Mouse (Mus musculus): ENCODE results near the gene Ankrd34b. TPM values are rescaled to one million over a fixed set of nuclear protein-coding genes. Genes with fewer than 3 reads are reported as not detected.

Gene Ankrd34b
- polyA plus RNA-seq, 1 experiment from 2014 or later = 0.23 TPM

- no peaks in the 10 kb centered on the region for H3K27me3 ChIP-seq (replicated peaks)
- no peak for ATAC-seq (ENCODE audit: extremely low read depth, insufficient number of reproducible peaks, low FRiP score, low TSS enrichment)
- no peaks in the 10 kb centered on the region for H3K9me3 ChIP-seq
- no peak overlapping the region for H3K4me2 ChIP-seq
- no peaks in the 10 kb centered on the region for H3K36me3 ChIP-seq
- no peaks in the 10 kb centered on the region for H3K4me1 ChIP-seq
- WGBS = 73% methylated on average over 10 of the region's 10 CpGs
- H3K27ac ChIP-seq (replicated peaks) = no peak overlapping the region
- H3K9ac ChIP-seq = no peak overlapping the region
- no peak overlapping the region for H3K4me3 ChIP-seq
These were observed 13.0 kb downstream of the Ankrd34b start for GRCm38 (mm10) chr13:92438656-92439055.

DNA sequence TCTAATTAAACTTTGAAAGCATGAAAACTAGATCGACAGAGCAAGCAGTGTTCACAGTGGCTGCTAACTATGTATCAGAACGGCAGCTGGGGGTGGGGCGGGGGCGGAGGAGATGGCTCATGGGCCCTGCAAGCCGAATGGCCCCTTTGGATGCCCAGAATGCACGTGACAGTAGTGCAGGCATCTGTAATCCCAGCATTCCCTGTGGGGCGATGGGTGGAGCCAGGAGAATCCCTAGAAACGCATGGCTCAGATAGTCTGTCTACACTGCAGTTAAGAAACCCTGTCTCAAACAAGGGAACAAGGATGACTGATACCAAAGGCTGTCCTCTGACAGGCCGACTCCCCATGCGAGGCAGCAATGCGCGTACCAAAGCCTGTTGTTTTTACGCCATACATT, 14.6 kb downstream of the Ankrd34b start:
- H3K27ac ChIP-seq (replicated peaks) = no peak overlapping the region
- no peak overlapping the region for H3K4me2 ChIP-seq
- H3K9me3 ChIP-seq = no peaks in the 10 kb centered on the region
- H3K4me3 ChIP-seq = no peak overlapping the region
- H3K27me3 ChIP-seq (replicated peaks) = no peaks in the 10 kb centered on the region
- no peak for ATAC-seq (ENCODE audit: extremely low read depth, insufficient number of reproducible peaks, low FRiP score, low TSS enrichment)
- H3K4me1 ChIP-seq = no peaks in the 10 kb centered on the region
- 66% methylated on average over 13 of the region's 13 CpGs for WGBS
- H3K9ac ChIP-seq = no peak overlapping the region
- H3K36me3 ChIP-seq = no peaks in the 10 kb centered on the region

GRCm38 (mm10) chr13:92446872-92447271, 21.2 kb downstream of the Ankrd34b start:
- no peak for ATAC-seq (ENCODE audit: extremely low read depth, insufficient number of reproducible peaks, low FRiP score, low TSS enrichment)
- 82% methylated on average over 7 of the region's 7 CpGs for WGBS

GRCm38 (mm10) chr13:92464698-92465097, 39.0 kb downstream of the Ankrd34b start:
- Histone ChIP-seq H3K36me3 (peaks cover 17% of the 10 kb centered on the region), H3K27ac (replicated peaks) (no peak overlapping the region), H3K4me1 (0 out of 2 replicates have a peak, but pooled peaks cover 4% of the 10 kb centered on the region), H3K4me2 (no peak overlapping the region), H3K4me3 (no peak overlapping the region), H3K27me3 (replicated peaks) (no peaks in the 10 kb centered on the region), H3K9me3 (no peaks in the 10 kb centered on the region), H3K9ac (no peak overlapping the region)
- no peak for ATAC-seq (ENCODE audit: extremely low read depth, insufficient number of reproducible peaks, low FRiP score, low TSS enrichment)
- WGBS = 80% methylated on average over 3 of the region's 3 CpGs

More at GRCm38 (mm10) chr13:92446872-92447271, 21.2 kb downstream of the Ankrd34b start:
- Histone ChIP-seq H3K27ac (replicated peaks) (no peak overlapping the region), H3K27me3 (replicated peaks) (no peaks in the 10 kb centered on the region), H3K4me2 (no peak overlapping the region), H3K4me1 (no peaks in the 10 kb centered on the region), H3K36me3 (no peaks in the 10 kb centered on the region), H3K4me3 (no peak overlapping the region), H3K9ac (no peak overlapping the region), H3K9me3 (no peaks in the 10 kb centered on the region)

DNA sequence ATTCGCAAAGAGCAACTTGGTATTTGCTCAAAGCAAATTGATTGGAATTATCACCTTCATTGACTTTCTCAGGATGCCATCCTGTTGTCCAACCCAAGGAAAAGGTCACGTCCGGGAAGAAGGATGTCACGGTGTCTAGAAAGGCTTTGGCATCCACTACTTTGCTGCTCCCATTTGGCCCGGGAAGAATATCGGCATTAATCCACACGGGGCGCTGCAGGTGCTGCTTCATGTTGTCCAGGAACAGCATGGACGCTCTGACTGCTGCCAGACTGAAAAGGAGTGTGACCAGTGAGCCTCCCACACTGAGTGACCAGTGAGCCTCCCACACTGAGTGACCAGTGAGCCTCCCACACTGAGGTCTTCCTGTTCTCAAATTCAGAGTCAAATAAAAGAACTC, 42.2 kb downstream of the Ankrd34b start:
- Histone ChIP-seq H3K9me3 (no peaks in the 10 kb centered on the region), H3K36me3 (peaks cover 17% of the 10 kb centered on the region), H3K27ac (replicated peaks) (no peak overlapping the region), H3K4me3 (no peak overlapping the region), H3K27me3 (replicated peaks) (no peaks in the 10 kb centered on the region), H3K4me1 (0 out of 2 replicates have a peak, but pooled peaks cover 4% of the 10 kb centered on the region), H3K9ac (no peak overlapping the region), H3K4me2 (no peak overlapping the region)
- 77% methylated on average over 9 of the region's 9 CpGs for WGBS
- no peak for ATAC-seq (ENCODE audit: extremely low read depth, insufficient number of reproducible peaks, low FRiP score, low TSS enrichment)

GRCm38 (mm10) chr13:92469381-92469780, 43.7 kb downstream of the Ankrd34b start:
- Histone ChIP-seq H3K4me2 (no peak overlapping the region), H3K4me3 (no peak overlapping the region), H3K9ac (no peak overlapping the region), H3K27ac (replicated peaks) (no peak overlapping the region), H3K9me3 (no peaks in the 10 kb centered on the region), H3K36me3 (peaks cover 17% of the 10 kb centered on the region), H3K4me1 (no peaks in the 10 kb centered on the region), H3K27me3 (replicated peaks) (no peaks in the 10 kb centered on the region)
- WGBS = 78% methylated on average over 2 of the region's 2 CpGs
- no peak for ATAC-seq (ENCODE audit: extremely low read depth, insufficient number of reproducible peaks, low FRiP score, low TSS enrichment)

DNA sequence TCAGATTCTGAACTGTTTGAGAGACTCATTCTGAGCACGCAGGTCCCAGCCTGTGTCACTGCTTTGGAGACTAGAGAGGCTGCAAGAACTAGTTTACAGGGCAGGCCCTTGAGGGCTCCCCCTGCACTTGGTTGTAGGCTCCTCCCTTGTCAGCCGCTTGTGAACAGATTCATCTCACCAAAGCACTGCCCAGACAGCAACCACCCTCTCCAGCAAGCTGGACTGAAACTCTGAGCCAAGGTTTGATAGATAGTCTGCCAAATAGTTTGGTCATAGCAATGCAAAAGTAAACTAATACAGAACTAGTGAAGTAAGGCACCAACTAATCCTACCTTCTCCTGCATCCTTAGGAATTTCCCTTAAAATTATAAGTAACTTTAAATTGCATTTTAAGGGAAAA, 44.5 kb downstream of the Ankrd34b start:
- ATAC-seq (ENCODE audit: extremely low read depth, insufficient number of reproducible peaks, low FRiP score, low TSS enrichment) = no peak
- WGBS = 64% methylated on average over 2 of the region's 2 CpGs
- H3K27me3 ChIP-seq (replicated peaks) = no peaks in the 10 kb centered on the region

DNA sequence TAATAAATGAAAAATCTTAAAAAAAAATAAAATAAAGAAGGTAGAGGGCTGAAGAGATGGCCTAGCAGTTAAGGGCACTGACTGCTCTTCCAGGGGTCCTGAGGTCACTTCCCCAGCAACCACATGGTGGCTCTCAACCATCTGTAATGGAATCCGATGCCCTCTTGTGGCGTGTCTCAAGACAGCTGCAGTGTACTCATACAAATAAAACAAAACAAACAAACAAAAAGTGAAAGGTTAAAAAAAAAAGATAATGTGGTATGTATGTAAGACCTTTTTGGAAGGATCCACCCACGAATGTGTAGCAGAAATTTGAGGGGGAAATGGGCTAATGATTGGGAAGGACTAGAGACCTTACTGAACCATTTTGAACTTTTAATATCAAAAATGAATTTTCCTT, 57.7 kb downstream of the Ankrd34b start:
- Histone ChIP-seq H3K27me3 (replicated peaks) (no peaks in the 10 kb centered on the region), H3K4me3 (peak overlapping the region; percentile 55), H3K9ac (peak overlapping the region; percentile 75), H3K36me3 (peaks cover 20% of the 10 kb centered on the region), H3K27ac (replicated peaks) (no peak overlapping the region), H3K4me2 (peak overlapping the region; percentile 73), H3K9me3 (peaks cover 4% of the 10 kb centered on the region; the same call in 1 of the 2 replicates), H3K4me1 (no peaks in the 10 kb centered on the region)
- ATAC-seq (ENCODE audit: extremely low read depth, insufficient number of reproducible peaks, low FRiP score, low TSS enrichment) = no peak
- 17% methylated on average over 3 of the region's 3 CpGs for WGBS

More for the DNA sequence above, 44.5 kb downstream of the Ankrd34b start:
- H3K4me3 ChIP-seq = no peak overlapping the region
- H3K4me1 ChIP-seq = no peaks in the 10 kb centered on the region
- H3K9ac ChIP-seq = no peak overlapping the region
- no peak overlapping the region for H3K4me2 ChIP-seq
- H3K36me3 ChIP-seq = peaks cover 17% of the 10 kb centered on the region
- no peak overlapping the region for H3K27ac ChIP-seq (replicated peaks)
- no peaks in the 10 kb centered on the region for H3K9me3 ChIP-seq

GRCm38 (mm10) chr13:92483852-92484463, 58.3 kb downstream of the Ankrd34b start, which contains the start of gene Fam151b:
Fam151b (minus strand) TSS chr13:92484015.
- H3K9ac ChIP-seq = peak within 1 kb of the TSS; percentile 75
- H3K9me3 ChIP-seq = peaks cover 4% of the 10 kb centered on the region; the same call in 1 of the 2 replicates
- ATAC-seq (ENCODE audit: extremely low read depth, insufficient number of reproducible peaks, low FRiP score, low TSS enrichment) = peak; percentile 90
- H3K4me3 ChIP-seq = peak within 1 kb of the TSS; percentile 55
- H3K27ac ChIP-seq (replicated peaks) = no peak within 1 kb of the TSS; the same call in 1 of the 2 replicates
- H3K4me2 ChIP-seq = peak within 1 kb of the TSS; percentile 73
- H3K27me3 ChIP-seq (replicated peaks) = no peaks in the 10 kb centered on the region
- 5% methylated on average over 19 of the region's 19 CpGs for WGBS
- peaks cover 22% of the 10 kb centered on the region for H3K36me3 ChIP-seq
- H3K4me1 ChIP-seq = no peaks in the 10 kb centered on the region

DNA sequence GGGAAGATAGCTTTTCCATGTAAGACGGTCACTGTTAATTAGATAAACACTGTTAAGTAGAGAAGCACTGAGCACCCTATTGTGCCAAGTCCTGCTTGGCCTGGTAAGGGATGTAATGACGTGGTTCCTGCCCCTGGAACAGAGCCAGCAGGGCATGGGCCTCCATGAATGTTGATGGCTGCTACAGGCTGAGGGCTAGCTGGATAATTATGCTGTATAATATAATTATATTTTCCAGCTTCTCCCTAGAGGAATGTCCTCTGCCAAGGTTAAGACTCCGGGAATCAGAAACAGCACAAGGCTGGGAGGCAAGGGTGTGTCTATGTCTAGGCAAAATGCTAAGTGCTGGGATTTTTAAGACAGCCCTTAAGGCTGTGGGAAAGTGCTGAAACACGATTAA, 65.1 kb downstream of the Ankrd34b start:
- 81% methylated on average over 4 of the region's 4 CpGs for whole genome bisulfite sequencing
- H3K36me3 ChIP-seq = peaks cover 64% of the 10 kb centered on the region
- peaks cover 2% of the 10 kb centered on the region; the same call in 1 of the 2 replicates for H3K4me1 ChIP-seq
- H3K27me3 ChIP-seq (replicated peaks) = no peaks in the 10 kb centered on the region
- no peak overlapping the region for H3K9ac ChIP-seq
- no peak overlapping the region for H3K27ac ChIP-seq (replicated peaks)
- no peak overlapping the region for H3K4me2 ChIP-seq
- no peak for ATAC-seq (ENCODE audit: extremely low read depth, insufficient number of reproducible peaks, low FRiP score, low TSS enrichment)
- no peaks in the 10 kb centered on the region for H3K9me3 ChIP-seq
- no peak overlapping the region for H3K4me3 ChIP-seq

Data from heart, embryonic 13.5 days (tissue).